Mouse (Mus musculus): ENCODE data around the gene Upp2.
A peak's percentile ranks its signal among the peaks of the same experiment; 100 is the strongest.

Upp2 gene

GRCm38 (mm10) chr2:58765141-58765540, 198.0 kb downstream of the Upp2 start:
- DNase-seq (ENCODE audit: low spot score) = peak; percentile 52

- DNase-seq (ENCODE audit: low spot score) = no peak
These were observed 206.7 kb downstream of the Upp2 start for GRCm38 (mm10) chr2:58773833-58774232.

GRCm38 (mm10) chr2:58778986-58779495, 211.9 kb downstream of the Upp2 start:
- no peak for DNase-seq (ENCODE audit: low spot score)

GRCm38 (mm10) chr2:58783526-58783925, 216.4 kb downstream of the Upp2 start:
- DNase-seq (ENCODE audit: low spot score) = no peak

GRCm38 (mm10) chr2:58786177-58786576, 219.1 kb downstream of the Upp2 start:
- DNase-seq (ENCODE audit: low spot score) = no peak

GRCm38 (mm10) chr2:58786681-58787080, 219.6 kb downstream of the Upp2 start:
- DNase-seq (ENCODE audit: low spot score) = no peak

GRCm38 (mm10) chr2:58787360-58787759, 220.3 kb downstream of the Upp2 start:
- no peak for DNase-seq (ENCODE audit: low spot score)

- no peak for DNase-seq (ENCODE audit: low spot score)
These were observed 222.8 kb downstream of the Upp2 start for GRCm38 (mm10) chr2:58789934-58790333.

- no peak for DNase-seq (ENCODE audit: low spot score)
These were observed 223.3 kb downstream of the Upp2 start for GRCm38 (mm10) chr2:58790361-58790760.

- DNase-seq (ENCODE audit: low spot score) = no peak
These were observed 227.4 kb downstream of the Upp2 start for GRCm38 (mm10) chr2:58794489-58794888.

- DNase-seq (ENCODE audit: low spot score) = no peak
These were observed 228.3 kb downstream of the Upp2 start for GRCm38 (mm10) chr2:58795432-58795831.

GRCm38 (mm10) chr2:58797506-58797905, 230.4 kb downstream of the Upp2 start:
- DNase-seq (ENCODE audit: low spot score) = no peak

GRCm38 (mm10) chr2:58799126-58799525, 232.0 kb downstream of the Upp2 start:
- no peak for DNase-seq (ENCODE audit: low spot score)

- no peak for DNase-seq (ENCODE audit: low spot score)
These were observed 232.5 kb downstream of the Upp2 start for GRCm38 (mm10) chr2:58799623-58800022.

- DNase-seq (ENCODE audit: low spot score) = no peak
These were observed 245.8 kb downstream of the Upp2 start for GRCm38 (mm10) chr2:58812941-58813340.

GRCm38 (mm10) chr2:58828910-58829600, 262.0 kb downstream of the Upp2 start:
- DNase-seq (ENCODE audit: low spot score) = no peak

GRCm38 (mm10) chr2:58829981-58830742, 263.1 kb downstream of the Upp2 start:
- DNase-seq (ENCODE audit: low spot score) = no peak

GRCm38 (mm10) chr2:58832253-58832980, 265.3 kb downstream of the Upp2 start:
- no peak for DNase-seq (ENCODE audit: low spot score)

- DNase-seq (ENCODE audit: low spot score) = no peak
These were observed 273.9 kb downstream of the Upp2 start for GRCm38 (mm10) chr2:58841021-58841420.

GRCm38 (mm10) chr2:58842443-58842842, 275.3 kb downstream of the Upp2 start:
- no peak for DNase-seq (ENCODE audit: low spot score)
